8 mouse cellular contexts compared by ENCODE assay signal in the genomic region with DNA sequence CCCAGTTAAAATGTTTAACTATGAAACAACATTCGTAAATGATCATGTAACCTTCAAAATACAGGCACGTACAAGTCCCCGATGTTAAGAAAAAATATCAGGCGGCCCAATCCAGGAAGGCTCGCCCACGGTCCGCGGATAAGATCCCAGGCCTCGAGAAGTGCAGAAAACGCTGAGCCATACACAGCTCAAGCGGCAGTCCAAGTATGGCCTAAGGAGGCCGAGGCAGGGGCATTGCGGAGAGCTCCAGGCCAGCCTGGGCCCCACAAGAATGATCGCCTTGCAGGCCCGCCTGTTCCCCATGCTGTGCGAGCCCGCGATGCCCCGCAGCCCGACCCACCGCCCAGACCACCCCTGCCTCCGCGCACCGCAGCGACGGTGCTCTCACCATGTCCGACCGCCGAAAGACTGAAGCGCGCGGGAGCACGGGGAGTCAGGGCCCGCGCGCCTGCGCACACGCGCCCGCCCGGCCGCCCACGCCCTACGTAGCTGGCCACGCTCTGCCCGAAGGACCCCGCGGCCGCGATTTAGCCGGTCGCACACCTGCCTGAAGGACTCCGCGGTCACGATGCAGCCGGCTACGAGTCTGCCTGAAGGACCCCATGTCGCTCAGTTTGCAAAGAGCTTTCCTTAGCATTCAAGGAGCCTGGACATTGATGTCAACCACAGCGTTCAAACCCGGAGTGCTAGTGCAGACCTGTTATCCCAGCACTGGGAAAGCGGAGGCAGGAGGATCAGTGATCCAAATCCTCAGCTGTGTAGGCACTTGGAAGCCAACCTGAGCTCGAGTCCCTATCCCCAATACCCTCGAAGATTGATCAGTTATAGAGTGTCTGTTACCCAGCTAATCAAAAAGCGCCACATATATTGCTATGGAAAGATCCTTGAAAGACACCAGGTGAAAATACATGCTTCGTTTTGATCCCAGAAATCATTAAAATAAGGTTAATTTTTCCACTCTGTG. TPM values are rescaled to one million over a fixed set of nuclear protein-coding genes. Genes with fewer than 3 reads are reported as not detected.
A peak's percentile ranks its signal among the peaks of the same experiment; 100 is the strongest.
DNase-seq lines count a peak whose midpoint lies in the region; ATAC-seq and TF ChIP-seq lines count a peak whose summit lies in the region.

A gene (minus strand): TSS at position 464 of the 964 bp plus-strand sequence.

- ATAC-seq in heart, embryonic 15.5 days (replicated peaks; ENCODE audit: insufficient number of reproducible peaks, insufficient read depth, low FRiP score, low read depth) = peak; percentile 94
- ATAC-seq in liver, embryonic 14.5 days (ENCODE audit: insufficient read depth) = peak; percentile 94
- peak; percentile 95 for ATAC-seq in neural tube, embryonic 11.5 days (ENCODE audit: insufficient read depth, low FRiP score, low TSS enrichment)
- peak; percentile 97 for ATAC-seq in stomach, postnatal 0 days (ENCODE audit: low FRiP score, low TSS enrichment)

- no peak; the same call in 1 of the 2 replicates for TF ChIP-seq EP300 in liver, embryonic 14.5 days (IDR thresholded peaks at IDR 0.05; ENCODE audit: low read depth)
- TF ChIP-seq EP300 in stomach, postnatal 0 days (optimal IDR thresholded peaks at IDR 0.05) = peak; percentile 57

- TF ChIP-seq CTCF in liver, embryonic 14.5 days (IDR thresholded peaks at IDR 0.05; ENCODE audit: low read depth) = no peak
- no peak for TF ChIP-seq CTCF in stomach, postnatal 0 days (IDR thresholded peaks at IDR 0.05; ENCODE audit: low read depth)

- H3K36me3 ChIP-seq in forebrain, embryonic 10.5 days (replicated peaks) = peaks cover 40% of the 10 kb centered on the region
- H3K36me3 ChIP-seq in heart, embryonic 15.5 days = peaks cover 29% of the 10 kb centered on the region
- peaks cover 38% of the 10 kb centered on the region for H3K36me3 ChIP-seq in liver, embryonic 14.5 days (replicated peaks; ENCODE audit: control insufficient read depth, insufficient read depth, low read depth)
- H3K36me3 ChIP-seq in neural tube, embryonic 11.5 days (ENCODE audit: control insufficient read depth, insufficient read depth, low read length) = peaks cover 12% of the 10 kb centered on the region
- H3K36me3 ChIP-seq in stomach, postnatal 0 days (ENCODE audit: control insufficient read depth, insufficient read depth, low read length) = peaks cover 23% of the 10 kb centered on the region

- H3K4me2 ChIP-seq in heart, embryonic 15.5 days = peak within 1 kb of the TSS; percentile 69
- peak within 1 kb of the TSS; percentile 99 for H3K4me2 ChIP-seq in liver, embryonic 14.5 days (ENCODE audit: low read depth)
- H3K4me2 ChIP-seq in neural tube, embryonic 11.5 days (ENCODE audit: low read depth) = peak within 1 kb of the TSS; percentile 68
- H3K4me2 ChIP-seq in stomach, postnatal 0 days (replicated peaks; ENCODE audit: low read depth) = peak within 1 kb of the TSS; percentile 67

- peak; percentile 98 for DNase-seq in CD4-positive, CD25-positive, alpha-beta regulatory T cell, adult 2 months (ENCODE audit: low read depth, low spot score)
- peak; percentile 92 for DNase-seq in c-Kit-negative CD71-positive TER-119-positive erythroid progenitor cells, embryonic 14.5 days (ENCODE audit: low read depth, low spot score)
- peak; percentile 94 for DNase-seq in forebrain, embryonic 10.5 days (ENCODE audit: extremely low spot score, low spot score)
- DNase-seq in kidney, postnatal 25 days = peak; percentile 95 to 97
- DNase-seq in liver, embryonic 14.5 days (ENCODE audit: low read depth in 3 of 3, low spot score in 3 of 3) = peak; percentile 85 to 89 (median 88)
- peak; percentile 98 for DNase-seq in neural tube, embryonic 11.5 days (ENCODE audit: low spot score)
- peak; percentile 95 for DNase-seq in stomach, postnatal 0 days (ENCODE audit: low spot score)

- H3K9me3 ChIP-seq in forebrain, embryonic 10.5 days = no peaks in the 10 kb centered on the region
- no peaks in the 10 kb centered on the region for H3K9me3 ChIP-seq in heart, embryonic 15.5 days (replicated peaks)
- H3K9me3 ChIP-seq in liver, embryonic 14.5 days (ENCODE audit: control insufficient read depth, low read length) = no peaks in the 10 kb centered on the region
- H3K9me3 ChIP-seq in neural tube, embryonic 11.5 days (ENCODE audit: control insufficient read depth, low read length) = no peaks in the 10 kb centered on the region
- no peaks in the 10 kb centered on the region for H3K9me3 ChIP-seq in stomach, postnatal 0 days (ENCODE audit: control insufficient read depth, low read length)

- peak within 1 kb of the TSS; percentile 94 for H3K4me3 ChIP-seq in forebrain, embryonic 10.5 days
- peak within 1 kb of the TSS; percentile 89 for H3K4me3 ChIP-seq in heart, embryonic 15.5 days
- H3K4me3 ChIP-seq in liver, embryonic 14.5 days (ENCODE audit: insufficient read depth in 1 of 2, low read depth in 2 of 2, low read length in 2 of 2) = peak within 1 kb of the TSS; percentile 86 to 98
- peak within 1 kb of the TSS; percentile 82 for H3K4me3 ChIP-seq in neural tube, embryonic 11.5 days (ENCODE audit: low read depth, low read length)
- H3K4me3 ChIP-seq in stomach, postnatal 0 days (ENCODE audit: low read depth, low read length) = peak within 1 kb of the TSS; percentile 86

- peaks cover 57% of the 10 kb centered on the region for H3K4me1 ChIP-seq in forebrain, embryonic 10.5 days
- H3K4me1 ChIP-seq in heart, embryonic 15.5 days (replicated peaks) = peaks cover 39% of the 10 kb centered on the region
- peaks cover 29 to 31% of the 10 kb centered on the region in 2 experiments for H3K4me1 ChIP-seq in liver, embryonic 14.5 days (replicated peaks; ENCODE audit: control insufficient read depth in 2 of 2, insufficient read depth in 2 of 2, low read length in 1 of 2)
- peaks cover 9% of the 10 kb centered on the region for H3K4me1 ChIP-seq in neural tube, embryonic 11.5 days (ENCODE audit: control insufficient read depth, insufficient read depth, low read length)
- H3K4me1 ChIP-seq in stomach, postnatal 0 days (replicated peaks; ENCODE audit: control insufficient read depth, insufficient read depth) = 0 out of 2 replicates have a peak, but pooled peaks cover 4% of the 10 kb centered on the region

- H3K27me3 ChIP-seq in forebrain, embryonic 10.5 days (ENCODE audit: poor library complexity, severe bottlenecking) = no peaks in the 10 kb centered on the region
- no peaks in the 10 kb centered on the region for H3K27me3 ChIP-seq in heart, embryonic 15.5 days
- H3K27me3 ChIP-seq in liver, embryonic 14.5 days (ENCODE audit: control insufficient read depth, insufficient read depth, low read length) = no peaks in the 10 kb centered on the region
- H3K27me3 ChIP-seq in neural tube, embryonic 11.5 days (ENCODE audit: control insufficient read depth, insufficient read depth, low read length) = no peaks in the 10 kb centered on the region
- H3K27me3 ChIP-seq in stomach, postnatal 0 days (ENCODE audit: control insufficient read depth, insufficient read depth, low read length) = no peaks in the 10 kb centered on the region

- H3K9ac ChIP-seq in heart, embryonic 15.5 days = peak within 1 kb of the TSS; percentile 96
- H3K9ac ChIP-seq in liver, embryonic 14.5 days (replicated peaks) = peak within 1 kb of the TSS; percentile 99
- H3K9ac ChIP-seq in neural tube, embryonic 11.5 days (ENCODE audit: low read length) = peak within 1 kb of the TSS; percentile 88
- H3K9ac ChIP-seq in stomach, postnatal 0 days (ENCODE audit: low read length) = peak within 1 kb of the TSS; percentile 96

- H3K27ac ChIP-seq in forebrain, embryonic 10.5 days = peak within 1 kb of the TSS; percentile 99
- peak within 1 kb of the TSS; percentile 92 for H3K27ac ChIP-seq in heart, embryonic 15.5 days
- H3K27ac ChIP-seq in liver, embryonic 14.5 days = peak within 1 kb of the TSS; percentile 95
- peak within 1 kb of the TSS; percentile 82 for H3K27ac ChIP-seq in neural tube, embryonic 11.5 days (ENCODE audit: low read depth, low read length)
- peak within 1 kb of the TSS; percentile 92 for H3K27ac ChIP-seq in stomach, postnatal 0 days (replicated peaks)

- WGBS in forebrain, embryonic 10.5 days = 1% methylated on average over 65 of the region's 65 CpGs
- 1% methylated on average over 65 of the region's 65 CpGs for WGBS in heart, embryonic 15.5 days
- WGBS in liver, embryonic 14.5 days (ENCODE audit: insufficient replicate concordance) = under 1% methylated on average over 65 of the region's 65 CpGs
- 1% methylated on average over 64 of the region's 65 CpGs for WGBS in neural tube, embryonic 11.5 days
- under 1% methylated on average over 56 of the region's 65 CpGs for whole genome bisulfite sequencing in stomach, postnatal 0 days

RNA-seq across cellular contexts. Expression of the gene that starts here (rescaled TPM):
- 51.2 and 55.5 TPM in 2 replicates for polyA plus RNA-seq in forebrain, embryonic 10.5 days (2016; fragmentation: Nextera tagmentation; extraction: Ambion mirVana)
- polyA plus RNA-seq in heart, embryonic 15.5 days (2015; fragmentation: Nextera tagmentation; extraction: Ambion mirVana) = 47.5 and 53.4 TPM in 2 replicates
- polyA plus RNA-seq in liver, embryonic 14.5 days (2012; rRNA removed) = 80.9 and 85.5 TPM in 2 replicates
- 45.5 and 52.4 TPM in 2 replicates for polyA plus RNA-seq in liver, embryonic 14.5 days (2014; fragmentation: Nextera tagmentation; extraction: Ambion mirVana)
- 39.7 and 44.4 TPM in 2 replicates for polyA plus RNA-seq in neural tube, embryonic 11.5 days (2014; fragmentation: Nextera tagmentation; extraction: Ambion mirVana)
- 27.5 and 29.8 TPM in 2 replicates for polyA plus RNA-seq in stomach, postnatal 0 days (2015; fragmentation: Nextera tagmentation; extraction: Ambion mirVana)

Comparison
In these comparisons a context has a peak if more than half of its experiments do, and no peak if none do; other contexts are left out.
1. Peak in every context shown above with its lines: DNase-seq, ATAC-seq, H3K4me3 ChIP-seq and H3K27ac ChIP-seq.